Comparison of ENCODE assay signal across 16 mouse cellular contexts in the genomic region with DNA sequence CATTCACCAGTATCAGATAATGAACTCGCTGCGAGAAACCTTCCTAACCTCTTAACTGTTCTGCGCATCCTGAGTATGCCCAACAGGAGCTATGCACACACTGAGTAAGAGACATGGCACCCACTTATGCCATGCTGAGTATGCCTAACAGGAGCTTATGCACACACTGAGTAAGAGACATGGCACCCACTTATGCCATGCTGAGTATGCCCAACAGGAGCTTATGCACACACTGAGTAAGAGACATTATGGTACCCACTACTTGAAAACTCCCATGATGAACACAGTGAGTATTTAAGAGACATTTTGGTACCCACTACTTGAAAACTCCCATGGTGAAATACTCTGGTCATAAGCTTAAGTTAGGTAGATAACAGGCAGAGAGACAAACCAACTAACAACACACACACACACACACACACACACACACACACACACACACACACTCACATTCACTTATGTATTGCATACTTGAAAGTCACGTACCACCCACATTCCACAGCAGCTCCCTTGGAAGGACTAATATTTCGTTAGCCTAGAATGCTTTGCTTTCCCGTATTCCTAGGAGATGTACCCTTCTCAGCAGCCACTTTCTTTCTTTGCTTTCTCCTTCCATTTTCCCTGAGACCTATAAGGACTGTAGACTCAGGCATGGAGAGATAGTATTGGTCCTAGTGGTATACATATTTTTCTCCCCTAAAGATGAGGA.
"Had no signal": no experiment of that assay in that cellular context is flagged by ENCODE, and none has a peak within 500 bp of the region (broad histone marks: within the 10 kb centered on the region; RNA-seq: fewer than 3 reads in every experiment).

No protein-coding gene starts in this region.

- H3K4me2 ChIP-seq: limb, embryonic 15.5 days; liver, embryonic 12.5 days; lung, embryonic 14.5 days; midbrain, embryonic 11.5 days; midbrain, embryonic 13.5 days; midbrain, embryonic 15.5 days; neural tube, embryonic 12.5 days had no signal

- H3K36me3 ChIP-seq: limb, embryonic 15.5 days; liver, embryonic 12.5 days; midbrain, embryonic 15.5 days; neural tube, embryonic 12.5 days had no signal

- H3K27me3 ChIP-seq: limb, embryonic 15.5 days; liver, embryonic 12.5 days; megakaryocyte, embryonic 14.5 days; midbrain, embryonic 13.5 days; midbrain, embryonic 15.5 days; neural tube, embryonic 12.5 days had no signal

- H3K4me1 ChIP-seq: limb, embryonic 15.5 days; liver, embryonic 12.5 days; megakaryocyte, embryonic 14.5 days; midbrain, embryonic 15.5 days; neural tube, embryonic 12.5 days had no signal

- H3K9ac ChIP-seq: limb, embryonic 15.5 days; liver, embryonic 12.5 days; liver, embryonic 14.5 days; lung, embryonic 14.5 days; midbrain, embryonic 13.5 days; midbrain, embryonic 15.5 days; neural tube, embryonic 12.5 days had no signal

- H3K4me3 ChIP-seq: limb, embryonic 15.5 days; liver, embryonic 12.5 days; megakaryocyte, embryonic 14.5 days; midbrain, embryonic 13.5 days; midbrain, embryonic 15.5 days; neural tube, embryonic 12.5 days had no signal

- H3K9me3 ChIP-seq: limb, embryonic 15.5 days; liver, embryonic 12.5 days; megakaryocyte, embryonic 14.5 days; midbrain, embryonic 13.5 days; midbrain, embryonic 15.5 days; neural tube, embryonic 12.5 days had no signal

- H3K27ac ChIP-seq: limb, embryonic 15.5 days; liver, embryonic 12.5 days; liver, embryonic 14.5 days; macrophage; midbrain, embryonic 13.5 days; midbrain, embryonic 15.5 days; neural tube, embryonic 12.5 days had no signal

- DNase-seq: lung, embryonic 14.5 days; right cerebral cortex, postnatal 25 days; right cerebral cortex, postnatal 4 days; spleen, adult 18-20 months; thymus, adult 2 months; thymus, postnatal 25 days; thymus, postnatal 4 days had no signal

- ATAC-seq: liver, embryonic 12.5 days; midbrain, embryonic 13.5 days; midbrain, embryonic 15.5 days had no signal
